Mouse (Mus musculus): Measurements from ENCODE around the gene Gk2. TPM values are rescaled to one million over a fixed set of nuclear protein-coding genes. Genes with fewer than 3 reads are reported as not detected.

Gene Gk2
- not detected for total RNA-seq (2021)
- long read RNA-seq, experiment 1, result 0 reads
- long read RNA-seq, experiment 2, result 0 reads

GRCm38 (mm10) chr5:97456816-97457215 lies at the start of gene Gk2:
TSS of gene Gk2 (minus strand) at chr5:97457021.
- no peak for DNase-seq

- DNase-seq, result no peak
Observed at GRCm38 (mm10) chr5:97498041-97498440, 41.2 kb upstream of the Gk2 start.

GRCm38 (mm10) chr5:97495488-97496092 lies 38.8 kb upstream of the Gk2 start:
- DNase-seq, result no peak

GRCm38 (mm10) chr5:97493421-97493820 lies 36.6 kb upstream of the Gk2 start:
- DNase-seq, result no peak

GRCm38 (mm10) chr5:97486141-97486540 lies 29.3 kb upstream of the Gk2 start:
- no peak for DNase-seq

- DNase-seq, result no peak
Observed at GRCm38 (mm10) chr5:97479991-97480390, 23.2 kb upstream of the Gk2 start.

- no peak for DNase-seq
Observed at GRCm38 (mm10) chr5:97467246-97467645, 10.4 kb upstream of the Gk2 start.

GRCm38 (mm10) chr5:97466430-97467158 lies 9.8 kb upstream of the Gk2 start:
- DNase-seq, result no peak

- no peak for DNase-seq
Observed at GRCm38 (mm10) chr5:97465956-97466355, 9.1 kb upstream of the Gk2 start.

GRCm38 (mm10) chr5:97462856-97463255 lies 6.0 kb upstream of the Gk2 start:
- no peak for DNase-seq

- DNase-seq, result no peak
Observed at GRCm38 (mm10) chr5:97451451-97451850, 5.4 kb downstream of the Gk2 start.

GRCm38 (mm10) chr5:97444191-97444590 lies 12.6 kb downstream of the Gk2 start:
- DNase-seq, result no peak

GRCm38 (mm10) chr5:97432512-97432911 lies 24.3 kb downstream of the Gk2 start:
- no peak for DNase-seq

GRCm38 (mm10) chr5:97429976-97430375 lies 26.8 kb downstream of the Gk2 start:
- no peak for DNase-seq

- DNase-seq, result no peak
Observed at GRCm38 (mm10) chr5:97421669-97422068, 35.2 kb downstream of the Gk2 start.

- DNase-seq, result no peak
Observed at GRCm38 (mm10) chr5:97417185-97417584, 39.6 kb downstream of the Gk2 start.

GRCm38 (mm10) chr5:97415837-97416236 lies 41.0 kb downstream of the Gk2 start:
- no peak for DNase-seq

GRCm38 (mm10) chr5:97413716-97414115 lies 43.1 kb downstream of the Gk2 start:
- DNase-seq, result no peak

- DNase-seq, result no peak
Observed at GRCm38 (mm10) chr5:97410190-97410589, 46.6 kb downstream of the Gk2 start.

- DNase-seq, result no peak
Observed at GRCm38 (mm10) chr5:97409234-97409704, 47.6 kb downstream of the Gk2 start.
